Mouse (Mus musculus) heart, adult 18-20 months (tissue): ENCODE measurements at regions not wholly inside any gene's neighbourhood (a gene's known extent, or its start where the extent isn't known, plus 50 kb on each side); places are given as distances from the start of the nearest gene placed in this dataset.

ENCODE experiments used
- DNase-seq, 2 experiments: peaks; one replicate each; pipeline ENCODE4 v3.0.0; 2021 to 2022; ENCODE audit warnings: mixed read lengths in 1 of 2

GRCm38 (mm10) chr14:71359581-71359980 is 759.9 kb upstream of the Fam160b2 start:
- DNase-seq: peak; percentile 17 to 38

- no peak for DNase-seq
Observed at GRCm38 (mm10) chr14:71338219-71338618, 738.6 kb upstream of the Fam160b2 start.

GRCm38 (mm10) chr14:71336906-71337305 is 737.3 kb upstream of the Fam160b2 start:
- no peak for DNase-seq

GRCm38 (mm10) chr14:71334022-71334421 is 734.4 kb upstream of the Fam160b2 start:
- no peak for DNase-seq

DNA sequence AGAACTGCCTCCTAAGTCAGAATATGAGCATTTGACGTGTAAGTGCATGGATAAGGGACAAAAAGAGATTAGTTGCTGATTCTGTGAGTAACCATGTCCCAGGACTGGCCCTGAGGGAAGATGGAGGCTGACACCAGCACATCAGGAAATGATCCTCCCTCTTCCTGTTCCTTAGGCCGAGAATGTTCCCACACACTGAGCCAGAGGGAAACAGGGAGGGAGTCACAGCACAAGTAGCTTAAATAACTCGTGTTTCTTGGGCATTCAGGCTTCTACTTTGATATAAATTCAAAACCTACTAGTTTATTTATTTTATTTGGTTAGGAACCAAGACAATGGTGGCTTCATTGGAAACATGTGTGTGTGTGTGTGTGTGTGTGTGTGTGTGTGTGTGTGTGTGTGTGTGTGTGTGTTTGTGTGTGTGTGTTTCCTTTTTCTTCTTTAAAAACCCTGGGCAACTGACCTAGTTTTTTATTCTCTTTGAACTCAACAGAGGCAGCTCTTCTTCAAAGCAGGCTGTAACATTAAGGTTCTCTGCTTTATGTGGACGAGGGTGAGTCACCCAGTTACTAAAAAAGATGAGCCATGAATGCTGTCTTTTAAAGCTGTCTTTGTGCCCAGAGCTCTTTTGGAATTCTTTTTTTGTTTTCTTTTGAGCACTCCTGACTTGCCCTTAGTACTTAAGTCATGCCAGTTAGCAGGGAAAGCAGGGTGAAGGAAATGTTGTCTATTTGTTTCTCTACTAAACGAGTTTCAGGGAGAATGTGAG is 730.4 kb upstream of the Fam160b2 start:
- peak; percentile 4 to 34 for DNase-seq

DNA sequence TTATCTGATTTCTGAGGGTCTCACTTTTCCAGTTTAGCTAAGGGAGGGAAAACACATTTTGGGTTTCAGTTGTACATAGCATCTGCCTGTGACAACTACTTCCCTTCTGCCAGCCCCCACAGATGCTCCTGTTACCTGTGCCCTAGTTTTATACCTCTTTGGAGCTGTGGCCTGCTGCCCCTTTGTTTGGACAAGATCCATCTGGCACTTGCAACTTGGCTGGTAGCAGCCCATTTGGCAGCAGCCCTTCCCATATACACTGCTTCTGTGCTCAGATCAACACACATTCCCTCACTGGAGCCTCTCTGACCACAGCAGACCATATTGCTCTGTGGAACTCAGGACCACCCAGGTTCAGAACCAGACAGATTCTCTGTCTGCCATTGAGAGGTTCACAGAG is 728.0 kb upstream of the Fam160b2 start:
- DNase-seq: peak; percentile 6 to 11

GRCm38 (mm10) chr14:71326521-71327105 is 727.0 kb upstream of the Fam160b2 start:
- DNase-seq: no peak

DNA sequence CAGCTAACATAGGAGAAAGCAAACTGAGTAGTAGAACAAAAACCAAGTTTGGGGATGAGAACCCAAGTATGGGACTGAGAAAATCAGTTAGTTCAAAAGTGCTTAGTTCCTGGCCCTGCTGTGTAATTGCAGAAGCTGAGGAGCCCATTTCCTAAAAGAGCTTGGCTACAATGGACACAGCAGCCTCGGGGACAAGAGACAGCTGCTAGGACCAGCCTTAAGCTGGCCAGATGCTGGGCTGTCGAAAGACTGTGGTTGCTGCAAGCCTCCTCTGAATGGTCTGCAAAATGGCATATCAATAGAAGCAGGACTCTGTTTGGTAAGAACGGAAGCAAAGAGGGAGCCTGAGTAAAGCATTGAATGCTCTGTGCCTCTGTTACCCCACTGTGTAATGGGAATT is 715.6 kb upstream of the Fam160b2 start:
- DNase-seq: no peak

DNA sequence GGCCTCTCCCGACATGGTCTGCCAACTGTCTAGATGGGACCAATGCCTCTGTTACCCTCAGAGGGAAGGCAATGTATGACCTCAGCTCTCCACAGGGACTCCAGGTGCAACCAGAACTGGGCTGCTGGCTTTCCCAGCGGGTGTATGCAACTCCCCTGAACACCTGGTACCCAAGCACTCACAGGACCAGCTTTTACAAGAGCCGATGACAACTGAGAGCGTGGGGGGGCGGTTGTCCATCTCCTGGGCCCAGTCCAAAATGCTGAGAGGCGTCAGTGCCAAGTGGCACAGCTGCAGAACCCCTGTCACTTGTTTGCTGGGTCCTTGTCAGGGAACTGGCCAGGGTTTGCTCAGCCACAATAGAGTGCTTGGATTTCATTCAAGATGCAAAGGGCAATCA is 700.1 kb upstream of the Fam160b2 start:
- peak; percentile 6 to 7 for DNase-seq

GRCm38 (mm10) chr14:71281568-71281967 is 681.9 kb upstream of the Fam160b2 start:
- no peak for DNase-seq

GRCm38 (mm10) chr14:71276309-71276791 is 676.7 kb upstream of the Fam160b2 start:
- peak; percentile 2 to 4 for DNase-seq

DNA sequence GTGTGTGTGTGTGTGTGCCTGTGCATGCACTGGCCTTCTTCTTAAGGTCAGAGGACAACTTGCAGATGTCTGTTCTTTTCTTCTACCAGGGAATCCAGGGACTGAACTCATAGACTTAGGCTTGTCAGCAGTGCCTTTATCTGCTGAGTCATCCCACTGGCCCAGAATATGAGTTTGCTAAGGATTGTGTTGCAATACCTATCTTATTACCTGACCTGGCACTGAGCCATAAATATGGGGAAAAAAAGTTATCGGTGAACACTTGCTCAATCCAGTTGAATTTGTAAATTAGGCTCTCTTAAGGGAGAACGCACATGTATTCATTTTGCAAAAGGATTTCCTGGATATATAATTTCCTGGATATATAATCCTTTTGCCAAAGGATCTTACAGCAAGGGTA is 672.8 kb upstream of the Fam160b2 start:
- DNase-seq: no peak

DNA sequence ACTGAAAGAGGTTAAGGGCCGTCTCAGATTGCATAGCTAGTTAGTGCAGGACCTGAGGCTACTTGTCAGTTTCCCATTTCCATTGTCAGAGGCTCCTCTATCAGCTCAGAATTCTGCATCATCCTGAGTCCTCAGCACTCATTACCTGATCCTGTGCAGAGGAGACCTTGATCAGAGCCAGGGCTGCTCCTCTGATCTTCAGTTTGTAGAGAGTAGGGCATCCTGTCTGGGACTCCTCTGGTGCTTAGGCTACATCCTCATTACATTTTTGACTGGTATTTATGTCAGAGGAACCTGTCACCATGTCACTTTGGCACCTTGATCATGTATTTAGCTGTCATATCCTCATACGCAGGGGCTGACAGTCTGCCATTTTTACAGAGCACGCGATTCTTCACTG is 658.0 kb upstream of the Fam160b2 start:
- no peak for DNase-seq

GRCm38 (mm10) chr14:71254207-71254606 is 654.6 kb upstream of the Fam160b2 start:
- no peak for DNase-seq

- DNase-seq: no peak
Observed at GRCm38 (mm10) chr14:71252136-71252535, 652.5 kb upstream of the Fam160b2 start.

DNA sequence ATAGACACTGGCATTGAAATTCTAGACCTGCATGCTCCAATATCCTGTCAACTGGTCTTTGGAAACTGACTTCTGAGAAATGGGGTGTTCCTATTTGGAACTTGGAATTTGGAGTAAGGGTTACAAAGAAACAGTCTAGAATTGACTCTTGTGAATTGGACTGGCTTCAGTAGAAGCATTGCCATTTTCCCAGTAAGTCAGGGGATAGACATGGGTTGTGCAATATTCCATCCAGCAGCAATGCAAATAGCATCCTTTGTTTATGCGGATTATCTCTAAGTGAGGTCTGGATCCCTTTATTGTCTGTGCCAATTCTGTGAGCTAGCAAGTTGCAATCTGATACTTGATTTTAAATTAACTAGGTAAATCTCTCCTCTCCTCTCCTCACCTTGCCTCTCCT is 651.5 kb upstream of the Fam160b2 start:
- no peak for DNase-seq

DNA sequence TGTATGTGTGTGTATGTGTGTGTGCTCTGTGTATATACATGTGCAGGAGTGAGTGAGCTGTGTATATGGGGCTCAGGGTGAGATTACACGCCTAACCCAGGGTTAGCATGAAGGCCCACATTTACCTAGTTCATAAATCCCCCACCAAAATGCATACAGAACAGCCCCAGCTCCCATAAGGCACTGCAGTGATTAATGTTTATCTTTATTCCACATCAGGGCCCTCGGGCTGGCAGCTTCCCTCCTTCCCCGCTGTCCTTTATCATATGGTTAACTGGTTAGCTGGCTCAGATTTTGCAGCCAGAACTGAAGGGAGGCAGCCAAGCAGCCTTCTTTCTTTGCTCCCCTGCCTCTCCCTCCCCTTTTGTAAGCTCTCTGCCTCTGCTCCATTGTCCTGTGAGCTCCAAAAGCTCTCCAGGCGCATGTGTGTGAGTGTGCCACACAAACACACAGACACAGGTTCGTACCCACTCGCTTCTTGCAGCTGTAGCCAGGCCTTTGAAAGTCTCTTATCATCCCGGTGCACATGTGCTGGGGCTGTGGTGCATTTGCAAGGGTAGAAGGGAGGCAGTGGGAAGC is 649.8 kb upstream of the Fam160b2 start:
- DNase-seq: no peak

GRCm38 (mm10) chr14:71248534-71248933 is 648.9 kb upstream of the Fam160b2 start:
- no peak for DNase-seq

GRCm38 (mm10) chr14:71241655-71242390 is 642.2 kb upstream of the Fam160b2 start:
- no peak for DNase-seq

GRCm38 (mm10) chr14:71236192-71236591 is 636.6 kb upstream of the Fam160b2 start:
- no peak for DNase-seq

GRCm38 (mm10) chr14:71234900-71235299 is 635.3 kb upstream of the Fam160b2 start:
- DNase-seq: no peak

- no peak for DNase-seq
Observed at GRCm38 (mm10) chr14:71234276-71234675, 634.6 kb upstream of the Fam160b2 start.
